Mouse (Mus musculus) midbrain, postnatal 0 days (tissue): ENCODE measurements around the gene Fank1. TPM values are rescaled to one million over a fixed set of nuclear protein-coding genes. Genes with fewer than 3 reads are reported as not detected.

Source experiments
- ATAC-seq: fragments of 200-750 bp; cut with Nextera tagmentation; 2 replicates; pipeline ENCODE4 v1.8.0; 2017; ENCODE audit warnings: moderate number of reproducible peaks, mild to moderate bottlenecking, moderate TSS enrichment, moderate library complexity; ENCODE audit not compliant: low FRiP score
- DNase-seq: peaks from one replicate; pipeline ENCODE4 v3.0.0-alpha.2; 2015; ENCODE audit warnings: low spot score
- H3K27ac ChIP-seq: fragments of 300-500 bp; sonication (generic); 2 replicates; pipeline ENCODE4 v1.5.1; 2014; ENCODE audit warnings: low read depth, mild to moderate bottlenecking, low read length, mixed read lengths
- H3K27me3 ChIP-seq: fragments of 300-500 bp; sonication (generic); 2 replicates; pipeline ENCODE4 v1.6.1; 2014; ENCODE audit warnings: low read length, control low read depth, mixed read lengths; ENCODE audit not compliant: insufficient read depth
- H3K36me3 ChIP-seq: fragments of 300-500 bp; sonication (generic); 2 replicates; pipeline ENCODE4 v1.6.1; 2014; ENCODE audit warnings: low read length, control low read depth, mixed read lengths; ENCODE audit not compliant: insufficient read depth
- H3K4me1 ChIP-seq: fragments of 300-500 bp; sonication (generic); 2 replicates; pipeline ENCODE4 v1.6.1; 2014; ENCODE audit warnings: mild to moderate bottlenecking, control low read depth, antibody characterized with exemption, low read length, mixed read lengths; ENCODE audit not compliant: insufficient read depth
- H3K4me2 ChIP-seq: fragments of 300-500 bp; sonication (generic); 2 replicates; pipeline ENCODE4 v1.6.1; 2014; ENCODE audit warnings: low read depth, mild to moderate bottlenecking, low read length, mixed read lengths; ENCODE audit not compliant: poor library complexity, severe bottlenecking
- H3K4me3 ChIP-seq: fragments of 300-500 bp; sonication (generic); 2 replicates; pipeline ENCODE4 v1.5.1; 2014; ENCODE audit warnings: low read depth, mild to moderate bottlenecking, low read length, moderate library complexity
- H3K9ac ChIP-seq: fragments of 300-500 bp; sonication (generic); replicated peaks from 2 replicates; pipeline ENCODE4 v1.6.1; 2014; ENCODE audit warnings: mild to moderate bottlenecking, low read length, moderate library complexity, mixed read lengths; ENCODE audit not compliant: poor library complexity, severe bottlenecking
- H3K9me3 ChIP-seq: fragments of 300-500 bp; sonication (generic); 2 replicates; pipeline ENCODE4 v1.6.1; 2016; ENCODE audit warnings: low read length, control low read depth
- CTCF ChIP-seq: IDR thresholded peaks from 2 replicates; pipeline ENCODE4 v1.5.1; 2016; ENCODE audit warnings: antibody characterized with exemption, mild to moderate bottlenecking
- WGBS: fragments of 180-500 bp; shearing (Covaris S2); extraction: QIAGEN DNeasy Blood & Tissue Kit; methylation state at CpG from one replicate; pipeline ENCODE4 v1.1.7; 2014; 5-methylcytosine and 5-hydroxymethylcytosine counted together
- polyA plus RNA-seq: library from polyadenylated mRNA; unstranded; fragments of >200 nt; fragmentation: Nextera tagmentation; extraction: Ambion mirVana; gene quantifications from 2 replicates; pipeline ENCODE4 v1.2.1, GENCODE M21; 2015
- total RNA-seq: library from RNA; depleted of rRNA; stranded (reverse); fragments of >200 nt; gene quantifications from 2 replicates; pipeline ENCODE4 v1.2.3, GENCODE M21; 2014

The Fank1 gene
- total and polyA plus RNA-seq, 2 experiments from 2014 or later: 3.0 to 8.7 TPM

- H3K27ac ChIP-seq: no peak overlapping the region
- no peak overlapping the region for H3K4me2 ChIP-seq
- no peaks in the 10 kb centered on the region for H3K36me3 ChIP-seq
- no peak overlapping the region for H3K9ac ChIP-seq
- TF ChIP-seq CTCF: no peak
- DNase-seq (no peak), ATAC-seq (no peak)
- H3K4me1 ChIP-seq: no peaks in the 10 kb centered on the region
- 24% methylated on average over 4 of the region's 4 CpGs for WGBS
- H3K9me3 ChIP-seq: no peaks in the 10 kb centered on the region
- no peaks in the 10 kb centered on the region for H3K27me3 ChIP-seq
- H3K4me3 ChIP-seq: no peak overlapping the region
Observed at GRCm38 (mm10) chr7:133828514-133828913, 51.9 kb downstream of the Fank1 start.

GRCm38 (mm10) chr7:133829579-133829978 lies 52.9 kb downstream of the Fank1 start:
- H3K27me3 ChIP-seq: no peaks in the 10 kb centered on the region
- no peak for TF ChIP-seq CTCF
- 70% methylated on average over 7 of the region's 7 CpGs for WGBS

DNA sequence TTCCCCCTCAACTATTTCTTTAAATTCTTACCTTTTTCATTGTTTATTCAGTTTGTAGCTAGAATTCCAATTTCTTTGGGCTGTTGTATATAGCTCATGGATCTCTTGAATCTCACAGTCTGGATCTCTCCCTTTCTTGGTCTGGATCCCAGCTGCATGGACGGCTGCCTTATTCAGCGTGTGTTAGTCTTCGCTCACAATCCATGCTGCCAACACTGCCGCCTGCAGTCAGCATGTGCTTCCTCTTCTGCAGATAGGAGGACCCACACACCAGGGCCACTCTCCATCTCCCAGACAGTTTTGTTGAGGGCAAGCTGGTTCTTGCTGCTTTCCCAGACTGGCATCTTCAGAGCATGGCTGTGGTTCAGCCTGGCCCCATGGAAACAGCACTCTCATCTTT lies 62.9 kb downstream of the Fank1 start:
- Histone ChIP-seq H3K4me1 (no peaks in the 10 kb centered on the region), H3K4me2 (no peak overlapping the region), H3K9ac (no peak overlapping the region), H3K36me3 (no peaks in the 10 kb centered on the region), H3K27ac (no peak overlapping the region), H3K27me3 (no peaks in the 10 kb centered on the region), H3K9me3 (no peaks in the 10 kb centered on the region), H3K4me3 (no peak overlapping the region)
- WGBS: 83% methylated on average over 4 of the region's 4 CpGs
- peak; percentile 35 for TF ChIP-seq CTCF
- no peak for ATAC-seq
- DNase-seq: no peak

More at GRCm38 (mm10) chr7:133829579-133829978, 52.9 kb downstream of the Fank1 start:
- no peaks in the 10 kb centered on the region for H3K4me1 ChIP-seq
- no peaks in the 10 kb centered on the region for H3K9me3 ChIP-seq
- H3K27ac ChIP-seq: no peak overlapping the region
- no peak for DNase-seq
- H3K36me3 ChIP-seq: no peaks in the 10 kb centered on the region
- no peak overlapping the region for H3K4me3 ChIP-seq
- no peak overlapping the region for H3K9ac ChIP-seq
- ATAC-seq: no peak
- H3K4me2 ChIP-seq: no peak overlapping the region

GRCm38 (mm10) chr7:133842079-133842478 lies 65.4 kb downstream of the Fank1 start:
- Histone ChIP-seq H3K9me3 (no peaks in the 10 kb centered on the region), H3K4me1 (no peaks in the 10 kb centered on the region), H3K9ac (no peak overlapping the region), H3K27me3 (no peaks in the 10 kb centered on the region), H3K4me3 (no peak overlapping the region), H3K27ac (no peak overlapping the region), H3K4me2 (no peak overlapping the region), H3K36me3 (no peaks in the 10 kb centered on the region)
- no peak for TF ChIP-seq CTCF
- no peak for DNase-seq
- no peak for ATAC-seq
- 47% methylated on average over 6 of the region's 6 CpGs for WGBS

- H3K27me3 ChIP-seq: no peaks in the 10 kb centered on the region
- H3K4me3 ChIP-seq: no peak overlapping the region
- H3K4me2 ChIP-seq: no peak overlapping the region
- ATAC-seq (no peak), DNase-seq (no peak)
- H3K27ac ChIP-seq: no peak overlapping the region
- no peaks in the 10 kb centered on the region for H3K36me3 ChIP-seq
- TF ChIP-seq CTCF: no peak
- H3K4me1 ChIP-seq: no peaks in the 10 kb centered on the region
- H3K9me3 ChIP-seq: no peaks in the 10 kb centered on the region
- WGBS: 30% methylated on average over 1 of the region's 1 CpGs
- H3K9ac ChIP-seq: no peak overlapping the region
Observed at GRCm38 (mm10) chr7:133847175-133847574, 70.5 kb downstream of the Fank1 start.

GRCm38 (mm10) chr7:133848180-133848579 lies 71.5 kb downstream of the Fank1 start:
- H3K4me1 ChIP-seq: no peaks in the 10 kb centered on the region
- H3K9ac ChIP-seq: no peak overlapping the region
- no peaks in the 10 kb centered on the region for H3K36me3 ChIP-seq
- no peak for DNase-seq
- WGBS: 55% methylated on average over 2 of the region's 2 CpGs
- H3K27me3 ChIP-seq: no peaks in the 10 kb centered on the region
- H3K4me3 ChIP-seq: no peak overlapping the region
- no peaks in the 10 kb centered on the region for H3K9me3 ChIP-seq
- no peak for TF ChIP-seq CTCF
- H3K27ac ChIP-seq: no peak overlapping the region
- H3K4me2 ChIP-seq: no peak overlapping the region
- ATAC-seq: no peak

DNA sequence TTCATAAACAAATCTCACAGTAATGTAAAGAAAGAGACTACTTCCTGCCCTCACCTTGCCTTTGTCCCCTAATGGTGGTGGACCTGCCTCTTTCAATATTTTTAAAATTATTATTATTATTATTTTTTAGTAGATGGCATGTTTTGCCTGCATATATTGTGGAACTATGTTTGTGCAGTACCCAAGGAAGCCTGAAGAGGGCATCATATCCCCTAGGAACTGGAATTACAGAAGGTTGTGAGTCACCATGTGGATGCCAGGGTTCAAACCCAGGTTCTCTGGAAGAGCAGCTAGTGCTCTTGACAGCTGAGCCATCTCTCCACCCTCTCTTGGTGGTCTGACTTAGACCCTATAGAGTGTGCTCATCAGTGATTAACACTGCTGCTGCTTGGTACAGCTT lies 74.1 kb downstream of the Fank1 start:
- H3K9me3 ChIP-seq: no peaks in the 10 kb centered on the region
- H3K4me3 ChIP-seq: no peak overlapping the region
- H3K27me3 ChIP-seq: no peaks in the 10 kb centered on the region
- ATAC-seq: no peak
- no peaks in the 10 kb centered on the region for H3K4me1 ChIP-seq
- no peak for DNase-seq
- H3K36me3 ChIP-seq: no peaks in the 10 kb centered on the region
- peak; percentile 29; the same call in 1 of the 2 replicates for TF ChIP-seq CTCF
- no peak overlapping the region for H3K4me2 ChIP-seq
- no peak overlapping the region for H3K9ac ChIP-seq
- H3K27ac ChIP-seq: no peak overlapping the region
